Mouse (Mus musculus): ENCODE data around the gene Gm17087. TPM values are rescaled to one million over a fixed set of nuclear protein-coding genes. Genes with fewer than 3 reads are reported as not detected.

Gene Gm17087
- polyA plus RNA-seq, 1 experiment from 2014 or later, result not detected

DNA sequence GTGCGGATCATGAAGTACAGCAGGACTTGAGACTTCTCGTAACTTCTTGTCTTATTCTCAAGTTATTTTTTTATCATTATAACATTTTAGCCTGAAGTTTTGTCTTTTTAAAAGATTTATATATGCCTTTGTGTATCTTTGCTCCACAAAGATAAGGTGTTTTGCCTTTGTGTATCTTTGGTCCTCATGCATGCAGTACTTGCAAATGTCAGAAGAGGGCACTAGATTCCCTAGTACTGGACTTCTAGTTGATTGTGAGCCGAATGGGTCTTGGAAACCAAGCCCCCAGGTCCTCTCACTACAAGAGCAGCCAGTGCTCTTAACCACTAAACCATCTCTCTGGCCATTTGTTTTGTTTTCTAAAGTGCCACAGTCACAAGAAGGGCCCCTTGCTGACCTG is 13.6 kb upstream of the Gm17087 start:
- no peak overlapping the region for H3K27ac ChIP-seq (ENCODE audit: low read depth, low read length)
- H3K4me3 ChIP-seq (ENCODE audit: low read length), result no peak overlapping the region
- H3K9me3 ChIP-seq (ENCODE audit: control insufficient read depth, low read length), result no peaks in the 10 kb centered on the region
- no peaks in the 10 kb centered on the region for H3K36me3 ChIP-seq (ENCODE audit: control insufficient read depth, insufficient read depth, low read length)
- no peak overlapping the region for H3K9ac ChIP-seq (ENCODE audit: low read depth, low read length)
- 63% methylated on average over 3 of the region's 3 CpGs for WGBS
- ATAC-seq, result no peak
- H3K27me3 ChIP-seq (replicated peaks; ENCODE audit: control insufficient read depth, insufficient read depth, low read length), result no peaks in the 10 kb centered on the region
- no peak overlapping the region for H3K4me2 ChIP-seq (ENCODE audit: low read length)
- H3K4me1 ChIP-seq (ENCODE audit: control insufficient read depth, insufficient read depth, low read depth, low read length), result no peaks in the 10 kb centered on the region

DNA sequence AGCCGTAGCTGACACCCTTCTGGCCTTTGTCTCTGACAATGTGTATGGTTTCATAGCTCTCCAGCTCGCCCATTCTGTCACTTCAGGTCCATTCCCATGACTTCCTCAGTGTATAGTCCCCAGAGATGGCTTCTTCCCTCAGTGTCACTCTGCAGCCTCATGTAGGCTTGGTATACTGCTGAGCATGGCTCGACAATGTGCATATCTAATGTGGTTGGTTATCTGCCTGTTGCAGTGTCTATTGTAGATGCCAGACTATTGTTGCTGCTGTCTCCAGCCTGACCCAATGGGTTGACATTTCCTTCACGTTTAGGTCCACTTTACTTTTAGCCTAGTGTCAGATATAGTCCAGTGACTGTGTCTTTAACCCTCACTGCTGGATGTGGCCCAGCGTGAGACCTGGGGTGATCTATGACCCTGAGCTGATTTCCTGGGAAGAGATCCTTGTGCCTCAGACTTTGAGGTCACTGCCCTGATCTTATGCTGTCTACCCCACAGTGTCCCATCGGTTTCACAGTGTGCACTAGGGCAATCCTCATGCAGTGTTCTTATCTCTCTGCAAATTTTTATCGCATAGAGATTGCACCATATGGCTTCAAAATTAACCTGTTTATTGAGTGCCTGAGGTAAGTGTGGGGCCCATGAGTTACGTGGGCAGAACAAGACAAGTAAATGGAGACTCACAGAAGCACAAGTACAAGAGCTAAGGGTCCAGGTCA is 7.0 kb upstream of the Gm17087 start:
- no peak overlapping the region for H3K27ac ChIP-seq (ENCODE audit: low read depth, low read length)
- H3K36me3 ChIP-seq (ENCODE audit: control insufficient read depth, insufficient read depth, low read length), result no peaks in the 10 kb centered on the region
- no peaks in the 10 kb centered on the region for H3K9me3 ChIP-seq (ENCODE audit: control insufficient read depth, low read length)
- no peaks in the 10 kb centered on the region for H3K4me1 ChIP-seq (ENCODE audit: control insufficient read depth, insufficient read depth, low read depth, low read length)
- no peak overlapping the region for H3K9ac ChIP-seq (ENCODE audit: low read depth, low read length)
- no peaks in the 10 kb centered on the region for H3K27me3 ChIP-seq (replicated peaks; ENCODE audit: control insufficient read depth, insufficient read depth, low read length)
- WGBS, result 70% methylated on average over 8 of the region's 8 CpGs
- no peak overlapping the region for H3K4me3 ChIP-seq (ENCODE audit: low read length)
- ATAC-seq, result no peak
- no peak overlapping the region for H3K4me2 ChIP-seq (ENCODE audit: low read length)

DNA sequence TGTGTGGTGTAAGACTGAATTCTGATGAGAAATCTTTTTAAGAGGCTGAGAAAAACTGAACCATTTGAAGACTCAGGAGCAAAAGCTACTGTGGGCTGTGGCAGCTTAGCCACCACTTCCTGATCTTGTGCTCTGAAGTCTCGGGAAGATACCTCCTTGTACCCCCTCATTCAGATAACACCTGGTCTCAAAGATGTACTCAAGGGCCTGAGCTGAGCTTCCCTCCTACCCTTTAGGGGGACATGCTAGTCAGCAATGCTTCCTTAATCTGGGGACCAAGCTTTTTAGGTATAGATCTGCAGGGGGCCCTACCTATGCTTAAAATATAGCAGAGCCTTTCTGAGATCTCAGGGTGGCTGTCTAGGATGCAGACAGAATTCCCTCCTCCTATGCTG is 3.9 kb downstream of the Gm17087 start:
- no peaks in the 10 kb centered on the region for H3K27me3 ChIP-seq (replicated peaks; ENCODE audit: control insufficient read depth, insufficient read depth, low read length)
- WGBS, result 86% methylated on average over 1 of the region's 1 CpGs

DNA sequence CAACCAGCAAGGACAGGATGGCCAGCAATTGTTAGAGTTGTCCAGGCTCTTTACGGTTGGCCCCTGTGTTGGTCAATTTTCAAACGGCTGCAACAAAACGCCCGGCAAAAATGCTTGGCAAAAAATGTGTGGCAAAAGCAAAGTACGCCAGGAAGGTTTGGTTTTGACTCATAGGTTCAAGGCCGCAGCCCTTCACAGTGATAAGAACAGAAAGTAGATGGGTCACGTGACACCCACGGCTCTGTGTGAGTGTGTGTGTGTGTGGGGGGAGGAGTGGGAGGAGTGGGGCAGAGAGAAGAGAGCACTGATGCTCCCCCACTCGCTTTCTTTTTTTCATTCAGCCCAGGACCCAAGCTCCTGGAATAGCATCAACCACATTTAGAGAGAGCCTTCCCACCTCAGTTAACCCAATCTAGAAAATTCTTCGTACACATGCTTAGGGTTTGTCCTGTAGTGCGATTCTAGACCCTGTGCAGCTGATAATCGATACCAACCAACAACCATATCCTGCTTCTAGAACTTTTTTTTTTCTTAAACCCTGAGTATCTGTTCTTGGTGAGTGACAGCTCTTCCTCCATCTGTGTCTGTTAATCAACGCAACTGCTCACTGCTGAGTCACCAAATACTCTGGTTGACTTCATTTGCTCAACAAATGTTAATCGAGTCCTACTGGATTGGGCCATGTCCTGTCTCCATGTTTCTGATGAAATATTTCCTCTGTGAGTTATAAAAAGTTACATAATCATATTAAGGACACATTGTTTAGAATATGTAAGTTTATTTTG is 4.5 kb downstream of the Gm17087 start:
- H3K9me3 ChIP-seq (ENCODE audit: control insufficient read depth, low read length), result no peaks in the 10 kb centered on the region
- no peaks in the 10 kb centered on the region for H3K27me3 ChIP-seq (replicated peaks; ENCODE audit: control insufficient read depth, insufficient read depth, low read length)
- 68% methylated on average over 14 of the region's 14 CpGs for WGBS
- H3K9ac ChIP-seq (ENCODE audit: low read depth, low read length), result no peak overlapping the region
- H3K36me3 ChIP-seq (ENCODE audit: control insufficient read depth, insufficient read depth, low read length), result no peaks in the 10 kb centered on the region
- no peak overlapping the region for H3K4me2 ChIP-seq (ENCODE audit: low read length)
- H3K27ac ChIP-seq (ENCODE audit: low read depth, low read length), result no peak overlapping the region
- ATAC-seq, result no peak
- no peak overlapping the region for H3K4me3 ChIP-seq (ENCODE audit: low read length)
- no peaks in the 10 kb centered on the region for H3K4me1 ChIP-seq (ENCODE audit: control insufficient read depth, insufficient read depth, low read depth, low read length)

More for the DNA sequence above, 3.9 kb downstream of the Gm17087 start:
- H3K4me3 ChIP-seq (ENCODE audit: low read length), result no peak overlapping the region
- no peaks in the 10 kb centered on the region for H3K9me3 ChIP-seq (ENCODE audit: control insufficient read depth, low read length)
- no peak overlapping the region for H3K9ac ChIP-seq (ENCODE audit: low read depth, low read length)
- H3K36me3 ChIP-seq (ENCODE audit: control insufficient read depth, insufficient read depth, low read length), result no peaks in the 10 kb centered on the region
- H3K4me1 ChIP-seq (ENCODE audit: control insufficient read depth, insufficient read depth, low read depth, low read length), result no peaks in the 10 kb centered on the region
- H3K4me2 ChIP-seq (ENCODE audit: low read length), result no peak overlapping the region
- H3K27ac ChIP-seq (ENCODE audit: low read depth, low read length), result no peak overlapping the region
- ATAC-seq, result no peak

DNA sequence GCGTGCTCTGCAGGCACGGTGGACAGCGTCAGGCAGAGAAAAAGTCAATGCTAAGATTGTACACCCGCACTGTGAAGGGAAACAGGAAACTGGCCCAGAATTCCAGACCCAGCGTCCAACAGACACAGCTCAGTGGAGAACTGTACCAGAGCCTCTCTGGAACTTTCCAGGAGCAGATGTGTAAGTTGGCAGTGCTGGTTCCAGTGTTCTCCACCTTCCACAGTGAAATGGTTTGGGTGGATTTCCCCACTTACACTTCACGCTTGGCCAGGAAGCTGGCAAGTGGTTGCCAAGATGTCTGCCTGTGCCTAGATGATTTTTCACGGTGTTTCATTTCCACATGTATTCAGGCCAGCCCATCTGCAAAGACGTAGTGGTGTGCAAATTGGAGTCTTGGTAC is 8.8 kb downstream of the Gm17087 start:
- H3K4me3 ChIP-seq (ENCODE audit: low read length), result no peak overlapping the region
- no peak overlapping the region for H3K4me2 ChIP-seq (ENCODE audit: low read length)
- 89% methylated on average over 8 of the region's 8 CpGs for WGBS
- no peak overlapping the region for H3K27ac ChIP-seq (ENCODE audit: low read depth, low read length)
- H3K36me3 ChIP-seq (ENCODE audit: control insufficient read depth, insufficient read depth, low read length), result no peaks in the 10 kb centered on the region
- H3K27me3 ChIP-seq (replicated peaks; ENCODE audit: control insufficient read depth, insufficient read depth, low read length), result no peaks in the 10 kb centered on the region
- H3K9me3 ChIP-seq (ENCODE audit: control insufficient read depth, low read length), result no peaks in the 10 kb centered on the region
- no peaks in the 10 kb centered on the region for H3K4me1 ChIP-seq (ENCODE audit: control insufficient read depth, insufficient read depth, low read depth, low read length)
- no peak overlapping the region for H3K9ac ChIP-seq (ENCODE audit: low read depth, low read length)
- ATAC-seq, result no peak

DNA sequence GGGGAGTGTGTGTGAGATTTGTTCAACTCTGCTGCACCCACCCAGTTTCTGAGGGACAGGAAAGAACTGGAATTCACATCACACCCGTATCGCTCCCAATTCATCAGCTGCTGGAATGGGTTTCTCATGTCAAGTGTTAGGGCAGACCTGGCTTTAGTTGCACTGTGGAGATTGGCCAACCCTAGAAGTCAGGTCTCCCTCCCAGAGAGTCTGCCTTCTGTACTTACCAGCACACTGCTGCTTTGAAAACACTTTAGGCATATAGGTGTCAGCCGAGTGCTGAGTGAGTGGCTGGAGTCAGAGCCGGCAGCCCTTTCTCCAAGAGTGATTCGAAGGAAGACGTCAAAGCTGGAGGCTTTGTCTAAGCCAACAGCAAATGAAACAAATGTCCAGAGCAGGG is 10.5 kb downstream of the Gm17087 start:
- Histone ChIP-seq H3K4me3 (ENCODE audit: low read length) (no peak overlapping the region), H3K4me1 (ENCODE audit: control insufficient read depth, insufficient read depth, low read depth, low read length) (no peaks in the 10 kb centered on the region), H3K27ac (ENCODE audit: low read depth, low read length) (no peak overlapping the region), H3K27me3 (replicated peaks; ENCODE audit: control insufficient read depth, insufficient read depth, low read length) (no peaks in the 10 kb centered on the region), H3K36me3 (ENCODE audit: control insufficient read depth, insufficient read depth, low read length) (no peaks in the 10 kb centered on the region), H3K4me2 (ENCODE audit: low read length) (no peak overlapping the region), H3K9ac (ENCODE audit: low read depth, low read length) (no peak overlapping the region), H3K9me3 (ENCODE audit: control insufficient read depth, low read length) (no peaks in the 10 kb centered on the region)
- ATAC-seq, result no peak
- WGBS, result 80% methylated on average over 6 of the region's 6 CpGs

DNA sequence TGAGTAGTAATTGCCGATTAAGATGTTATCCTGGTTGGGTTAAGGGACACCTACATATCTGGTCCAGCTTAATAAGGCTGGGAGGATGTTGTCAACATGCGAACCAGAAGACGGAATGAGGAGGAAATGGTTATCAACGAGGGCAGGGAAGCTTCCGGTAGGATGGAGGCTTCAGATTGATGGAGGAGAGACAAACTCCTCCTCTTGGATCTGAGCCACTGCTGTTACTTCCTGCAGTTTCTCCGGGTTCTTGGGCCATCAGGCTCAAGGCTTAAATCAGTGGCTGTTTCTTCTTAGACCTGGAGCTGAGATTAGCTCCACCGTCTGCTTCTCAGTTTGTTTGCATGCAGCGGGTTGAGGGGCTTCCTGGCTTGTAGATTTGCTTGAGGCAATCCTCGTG is 11.0 kb downstream of the Gm17087 start:
- Histone ChIP-seq H3K4me1 (ENCODE audit: control insufficient read depth, insufficient read depth, low read depth, low read length) (no peaks in the 10 kb centered on the region), H3K36me3 (ENCODE audit: control insufficient read depth, insufficient read depth, low read length) (no peaks in the 10 kb centered on the region), H3K4me3 (ENCODE audit: low read length) (no peak overlapping the region), H3K9ac (ENCODE audit: low read depth, low read length) (no peak overlapping the region), H3K27ac (ENCODE audit: low read depth, low read length) (no peak overlapping the region), H3K9me3 (ENCODE audit: control insufficient read depth, low read length) (no peaks in the 10 kb centered on the region), H3K4me2 (ENCODE audit: low read length) (no peak overlapping the region), H3K27me3 (replicated peaks; ENCODE audit: control insufficient read depth, insufficient read depth, low read length) (no peaks in the 10 kb centered on the region)
- ATAC-seq, result no peak
- whole genome bisulfite sequencing, result 84% methylated on average over 9 of the region's 9 CpGs

DNA sequence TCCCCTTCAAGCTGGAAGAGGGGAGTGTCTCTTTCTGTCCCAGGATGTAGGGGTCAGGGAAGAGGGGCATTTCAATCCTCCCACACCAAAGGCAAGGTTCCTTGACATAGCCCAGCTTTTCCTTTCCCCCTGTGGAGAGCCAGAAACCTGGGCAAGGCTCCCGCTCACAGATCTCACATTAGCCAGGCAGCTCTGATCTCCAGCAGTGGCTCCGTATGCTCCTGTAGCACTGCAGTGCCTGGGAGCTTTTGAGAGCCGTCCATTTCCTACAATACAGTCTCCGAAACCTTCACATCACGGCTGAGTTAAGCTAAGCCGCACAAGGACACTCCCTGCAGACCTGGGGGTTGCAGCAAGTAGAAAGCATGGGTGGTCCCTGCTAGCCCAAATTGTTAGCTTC is 12.5 kb downstream of the Gm17087 start:
- no peaks in the 10 kb centered on the region for H3K27me3 ChIP-seq (replicated peaks; ENCODE audit: control insufficient read depth, insufficient read depth, low read length)
- H3K4me3 ChIP-seq (ENCODE audit: low read length), result no peak overlapping the region
- H3K9me3 ChIP-seq (ENCODE audit: control insufficient read depth, low read length), result no peaks in the 10 kb centered on the region
- no peak overlapping the region for H3K9ac ChIP-seq (ENCODE audit: low read depth, low read length)
- ATAC-seq, result no peak
- H3K4me1 ChIP-seq (ENCODE audit: control insufficient read depth, insufficient read depth, low read depth, low read length), result no peaks in the 10 kb centered on the region
- H3K27ac ChIP-seq (ENCODE audit: low read depth, low read length), result no peak overlapping the region
- no peak overlapping the region for H3K4me2 ChIP-seq (ENCODE audit: low read length)
- WGBS, result 87% methylated on average over 6 of the region's 6 CpGs
- no peaks in the 10 kb centered on the region for H3K36me3 ChIP-seq (ENCODE audit: control insufficient read depth, insufficient read depth, low read length)

DNA sequence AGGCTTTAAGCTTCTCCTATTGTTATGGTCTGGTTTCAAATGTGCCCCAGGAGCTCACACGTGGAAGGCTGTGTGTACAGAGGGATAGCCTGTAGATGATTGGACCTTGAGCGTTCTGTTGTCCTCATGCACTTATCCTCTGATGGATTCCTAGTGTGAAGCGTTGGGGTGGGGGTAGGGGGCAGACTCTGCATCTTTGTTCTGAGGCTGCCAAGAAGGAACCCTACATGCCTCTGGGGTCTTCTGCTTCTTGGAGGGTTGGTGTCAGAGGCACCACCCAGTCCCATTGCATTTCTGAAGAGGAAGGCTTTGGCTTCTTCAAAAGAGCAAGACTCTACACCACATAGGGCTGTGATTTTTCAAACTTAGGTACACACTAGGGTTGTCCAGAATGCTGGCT is 13.1 kb downstream of the Gm17087 start:
- no peaks in the 10 kb centered on the region for H3K27me3 ChIP-seq (replicated peaks; ENCODE audit: control insufficient read depth, insufficient read depth, low read length)
- no peak for ATAC-seq
- 70% methylated on average over 3 of the region's 3 CpGs for WGBS
- no peak overlapping the region for H3K27ac ChIP-seq (ENCODE audit: low read depth, low read length)
- no peaks in the 10 kb centered on the region for H3K9me3 ChIP-seq (ENCODE audit: control insufficient read depth, low read length)
- no peaks in the 10 kb centered on the region for H3K36me3 ChIP-seq (ENCODE audit: control insufficient read depth, insufficient read depth, low read length)
- H3K9ac ChIP-seq (ENCODE audit: low read depth, low read length), result no peak overlapping the region
- no peaks in the 10 kb centered on the region for H3K4me1 ChIP-seq (ENCODE audit: control insufficient read depth, insufficient read depth, low read depth, low read length)
- H3K4me3 ChIP-seq (ENCODE audit: low read length), result no peak overlapping the region
- H3K4me2 ChIP-seq (ENCODE audit: low read length), result no peak overlapping the region
